Mouse (Mus musculus) myocyte (in vitro differentiated cells): ENCODE results near the gene Dock4. TPM values are rescaled to one million over a fixed set of nuclear protein-coding genes. Genes with fewer than 3 reads are reported as not detected.

ENCODE experiments used
- H3K27me3 ChIP-seq: one replicate; pipeline ENCODE4 v1.6.1; 2011; ENCODE audit not compliant: control insufficient read depth, insufficient read depth, insufficient read length
- H3K36me3 ChIP-seq: one replicate; pipeline ENCODE4 v1.6.1; 2011; ENCODE audit not compliant: control insufficient read depth, insufficient read depth
- H3K4me2 ChIP-seq: one replicate; pipeline ENCODE4 v1.6.1; 2011; ENCODE audit warnings: low read depth, control low read depth
- H3K4me3 ChIP-seq: one replicate; pipeline ENCODE4 v1.5.1; 2011; ENCODE audit warnings: mild to moderate bottlenecking, control low read depth, moderate library complexity
- H3K79me2 ChIP-seq: one replicate; pipeline ENCODE4 v1.6.1; 2011; ENCODE audit not compliant: control insufficient read depth, insufficient read depth
- H3ac ChIP-seq: one replicate; pipeline ENCODE4 v1.6.1; 2011; ENCODE audit not compliant: control insufficient read depth, insufficient read length
- CEBPB ChIP-seq: IDR thresholded peaks from 2 replicates; pipeline ENCODE4 v1.6.1; 2011; ENCODE audit warnings: mild to moderate bottlenecking, moderate library complexity; ENCODE audit not compliant: poor library complexity, insufficient read depth, severe bottlenecking
- E2F4 ChIP-seq: IDR thresholded peaks from one replicate; pipeline ENCODE4 v1.6.1; 2011; ENCODE audit warnings: mild to moderate bottlenecking, control low read depth, moderate library complexity; ENCODE audit not compliant: insufficient read depth
- MAX ChIP-seq: IDR thresholded peaks from one replicate; pipeline ENCODE4 v1.6.1; 2011; ENCODE audit warnings: low read depth, mild to moderate bottlenecking, control low read depth
- MYOD1 ChIP-seq, 3 experiments: IDR thresholded peaks; one replicate each; pipeline ENCODE4 v1.6.1; 2011; ENCODE audit warnings: control low read depth in 2 of 3, low read depth in 2 of 3, mild to moderate bottlenecking in 2 of 3, moderate library complexity in 1 of 3; ENCODE audit not compliant: insufficient read length in 2 of 3, control insufficient read depth in 1 of 3
- MYOG ChIP-seq, 3 experiments: IDR thresholded peaks; one replicate each; pipeline ENCODE4 v1.6.1; 2011; ENCODE audit warnings: control low read depth in 2 of 3, low read depth in 2 of 3, mild to moderate bottlenecking in 2 of 3; ENCODE audit not compliant: insufficient read length in 2 of 3, control insufficient read depth in 1 of 3, insufficient read depth in 1 of 3
- POLR2A ChIP-seq: IDR thresholded peaks from one replicate; pipeline ENCODE4 v1.6.1; 2011; ENCODE audit warnings: low read depth, mild to moderate bottlenecking, control low read depth, moderate library complexity; ENCODE audit not compliant: insufficient read length
- POLR2AphosphoS2 ChIP-seq: IDR thresholded peaks from one replicate; pipeline ENCODE4 v1.6.1; 2011; ENCODE audit warnings: low read depth, control low read depth; ENCODE audit not compliant: insufficient read length
- REST ChIP-seq: IDR thresholded peaks from one replicate; pipeline ENCODE4 v1.6.1; 2011; ENCODE audit warnings: mild to moderate bottlenecking, control low read depth, moderate library complexity; ENCODE audit not compliant: insufficient read depth, insufficient read length
- SRF ChIP-seq: IDR thresholded peaks from one replicate; pipeline ENCODE4 v1.6.1; 2011; ENCODE audit warnings: low read depth; ENCODE audit not compliant: control insufficient read depth, insufficient read length
- TCF12 ChIP-seq: IDR thresholded peaks from one replicate; pipeline ENCODE4 v1.6.1; 2011; ENCODE audit warnings: mild to moderate bottlenecking, control low read depth; ENCODE audit not compliant: poor library complexity, insufficient read depth, severe bottlenecking
- TCF3 ChIP-seq: IDR thresholded peaks from one replicate; pipeline ENCODE4 v1.6.1; 2011; ENCODE audit warnings: low read depth, control low read depth; ENCODE audit not compliant: insufficient read length
- USF1 ChIP-seq: IDR thresholded peaks from one replicate; pipeline ENCODE4 v1.6.1; 2011; ENCODE audit warnings: low read depth, mild to moderate bottlenecking, control low read depth, moderate library complexity
- polyA plus RNA-seq: library from polyadenylated mRNA; unstranded; fragments of >200 nt; fragmentation: generic; extraction: Trizol; gene quantifications from one replicate; pipeline ENCODE4 v1.2.1, GENCODE M21; 2012; ENCODE audit warnings: missing spikeins

Gene Dock4
- polyA plus RNA-seq, 1 experiment = 0.73 TPM

- Histone ChIP-seq H3K36me3 (no peaks in the 10 kb centered on the region), H3K27me3 (no peaks in the 10 kb centered on the region), H3K79me2 (no peaks in the 10 kb centered on the region), H3ac (no peak overlapping the region), H3K4me2 (no peak overlapping the region), H3K4me3 (no peak overlapping the region)
- TF ChIP-seq SRF (no peak), CEBPB (no peak), MAX (no peak), MYOG (IDR thresholded peaks at IDR 0.05; ENCODE audit: control insufficient read depth in 1 of 3, insufficient read depth in 1 of 3, insufficient read length in 2 of 3, low read depth in 2 of 3) (no peak), POLR2AphosphoS2 (no peak), POLR2A (no peak), REST (no peak), USF1 (no peak), E2F4 (no peak), TCF3 (no peak), TCF12 (no peak), MYOD1 (IDR thresholded peaks at IDR 0.05; ENCODE audit: control insufficient read depth in 1 of 3, insufficient read length in 2 of 3, low read depth in 2 of 3) (no peak)
Measured at GRCm38 (mm10) chr12:40431075-40431474, 14.7 kb upstream of the Dock4 start.

GRCm38 (mm10) chr12:40434101-40434500 lies 11.7 kb upstream of the Dock4 start:
- no peaks in the 10 kb centered on the region for H3K27me3 ChIP-seq
- H3K4me2 ChIP-seq = peak overlapping the region; percentile 3
- H3K36me3 ChIP-seq = no peaks in the 10 kb centered on the region
- no peak overlapping the region for H3ac ChIP-seq
- TF ChIP-seq SRF = no peak
- TF ChIP-seq TCF12 = no peak
- no peak for TF ChIP-seq E2F4
- no peak for TF ChIP-seq POLR2A
- TF ChIP-seq CEBPB = no peak
- no peak for TF ChIP-seq MYOG (IDR thresholded peaks at IDR 0.05; ENCODE audit: control insufficient read depth in 1 of 3, insufficient read depth in 1 of 3, insufficient read length in 2 of 3, low read depth in 2 of 3)
- no peak for TF ChIP-seq USF1
- no peak for TF ChIP-seq MYOD1 (IDR thresholded peaks at IDR 0.05; ENCODE audit: control insufficient read depth in 1 of 3, insufficient read length in 2 of 3, low read depth in 2 of 3)
- no peak for TF ChIP-seq MAX
- TF ChIP-seq POLR2AphosphoS2 = no peak
- TF ChIP-seq TCF3 = no peak
- no peak for TF ChIP-seq REST
- no peaks in the 10 kb centered on the region for H3K79me2 ChIP-seq
- H3K4me3 ChIP-seq = no peak overlapping the region

GRCm38 (mm10) chr12:40438049-40438448 lies 7.7 kb upstream of the Dock4 start:
- Histone ChIP-seq H3K27me3 (no peaks in the 10 kb centered on the region), H3K4me2 (no peak overlapping the region), H3K79me2 (peaks cover 8% of the 10 kb centered on the region), H3K36me3 (no peaks in the 10 kb centered on the region), H3K4me3 (no peak overlapping the region), H3ac (no peak overlapping the region)
- no peak for TF ChIP-seq USF1
- no peak for TF ChIP-seq CEBPB
- no peak for TF ChIP-seq E2F4
- no peak for TF ChIP-seq TCF3
- no peak for TF ChIP-seq TCF12
- TF ChIP-seq MYOD1 (IDR thresholded peaks at IDR 0.05; ENCODE audit: control insufficient read depth in 1 of 3, insufficient read length in 2 of 3, low read depth in 2 of 3) = no peak
- no peak for TF ChIP-seq SRF
- no peak for TF ChIP-seq POLR2AphosphoS2
- TF ChIP-seq REST = no peak
- TF ChIP-seq MAX = no peak
- TF ChIP-seq POLR2A = no peak
- no peak for TF ChIP-seq MYOG (IDR thresholded peaks at IDR 0.05; ENCODE audit: control insufficient read depth in 1 of 3, insufficient read depth in 1 of 3, insufficient read length in 2 of 3, low read depth in 2 of 3)

- Histone ChIP-seq H3ac (peak overlapping the region; percentile 47), H3K79me2 (peaks cover 8% of the 10 kb centered on the region), H3K36me3 (no peaks in the 10 kb centered on the region), H3K4me2 (peak overlapping the region; percentile 89), H3K27me3 (no peaks in the 10 kb centered on the region), H3K4me3 (peak overlapping the region; percentile 67)
- no peak for TF ChIP-seq E2F4
- TF ChIP-seq TCF12 = no peak
- no peak for TF ChIP-seq MAX
- no peak for TF ChIP-seq USF1
- no peak for TF ChIP-seq MYOD1 (IDR thresholded peaks at IDR 0.05; ENCODE audit: control insufficient read depth in 1 of 3, insufficient read length in 2 of 3, low read depth in 2 of 3)
- no peak for TF ChIP-seq TCF3
Measured at GRCm38 (mm10) chr12:40445206-40445605, 546 bp upstream of the Dock4 start.
